Mouse (Mus musculus) Patski (cell line): ENCODE results near the gene Gabbr2. TPM values are rescaled to one million over a fixed set of nuclear protein-coding genes. Genes with fewer than 3 reads are reported as not detected.

Experiments
- ATAC-seq: fragments of 100-300 bp; one replicate; pipeline ENCODE4 v1.8.0; 2021
- CTCF ChIA-PET: fragments of 350-600 bp; sonication (Branson Sonifier 250); formaldehyde crosslinking; loops from one replicate; lab custom pipeline; 2022; ENCODE audit warnings: inconsistent platforms; lab: Charles Lee
- POLR2A ChIA-PET: fragments of 350-600 bp; sonication (Branson Sonifier 250); formaldehyde crosslinking; loops from one replicate; lab custom pipeline; 2022; ENCODE audit warnings: antibody characterized with exemption, inconsistent platforms; lab: Charles Lee
- DNase-seq: peaks from one replicate; pipeline ENCODE4 v3.0.0-alpha.2; 2011; ENCODE audit warnings: low read depth, low spot score
- H3K27me3 ChIP-seq: fragments of 371-371 bp; one replicate; pipeline ENCODE4 v1.5.1; 2021
- CTCF ChIP-seq: fragments of 100-300 bp; IDR thresholded peaks from one replicate; pipeline ENCODE4 v1.5.1; 2021
- in situ Hi-C: fragments of 300-500 bp; cut with MboI; formaldehyde crosslinking; loops from 3 replicates; pipeline ENCODE4 v1.11.1; 2018; ENCODE audit warnings: low pct_unique_long_range_greater_than_20kb, mixed read lengths
- polyA plus RNA-seq: library from polyadenylated mRNA; unstranded; gene quantifications from one replicate; pipeline ENCODE4 v1.2.3, GENCODE M21; 2021

The Gabbr2 gene
- polyA plus RNA-seq, 1 experiment from 2014 or later = not detected

GRCm38 (mm10) chr4:46690023-46690420 is 301.7 kb downstream of the Gabbr2 start:
- H3K27me3 ChIP-seq = peaks cover 4% of the 10 kb centered on the region
- in situ Hi-C loops = loop anchor here (25.0 kb wide), 1 partner anchor 722 kb away; no protein-coding TSS in a partner anchor
- no peak for TF ChIP-seq CTCF
- CTCF ChIA-PET = interaction anchor here (0.8 to 2.6 kb wide), 8 partner anchors 12 to 347 kb away, joined by 3 to 11 read pairs (median 4); no protein-coding TSS in a partner anchor
- no peak for DNase-seq
- no peak for ATAC-seq
- POLR2A ChIA-PET = interaction anchor here (0.8 to 1.0 kb wide), 2 partner anchors 15 to 358 kb away, joined by 3 read pairs; no protein-coding TSS in a partner anchor

- TF ChIP-seq CTCF = peak; percentile 90
- ChIA-PET CTCF (interaction anchor here (0.8 to 2.6 kb wide), 10 partner anchors 12 to 348 kb away, joined by 3 to 11 read pairs (median 4); no protein-coding TSS in a partner anchor), POLR2A (interaction anchor here (1.0 kb wide), 1 partner anchor 359 kb away, joined by 3 read pairs; no protein-coding TSS in a partner anchor)
- in situ Hi-C loops = loop anchor here (5.0 to 25.0 kb wide), 2 partner anchors 328 to 723 kb away; no protein-coding TSS in a partner anchor
- no peak for DNase-seq
- peak; percentile 71 for ATAC-seq
- peaks cover 4% of the 10 kb centered on the region for H3K27me3 ChIP-seq
Measured at GRCm38 (mm10) chr4:46689397-46690022, 302.2 kb downstream of the Gabbr2 start.

- ChIA-PET CTCF (interaction anchor here (1.2 to 2.6 kb wide), 2 partner anchors 328 to 349 kb away, joined by 4 to 11 read pairs; no protein-coding TSS in a partner anchor), POLR2A (no interaction called here)
- ATAC-seq = no peak
- TF ChIP-seq CTCF = no peak
- H3K27me3 ChIP-seq = peaks cover 4% of the 10 kb centered on the region
- in situ Hi-C loops = loop anchor here (5.0 to 25.0 kb wide), 2 partner anchors 329 to 724 kb away; no protein-coding TSS in a partner anchor
- no peak for DNase-seq
Measured at GRCm38 (mm10) chr4:46688213-46688832, 303.4 kb downstream of the Gabbr2 start.

GRCm38 (mm10) chr4:46684160-46684559 is 307.5 kb downstream of the Gabbr2 start:
- CTCF ChIA-PET = no interaction called here
- in situ Hi-C loops = loop anchor here (5.0 to 25.0 kb wide), 2 partner anchors 353 to 728 kb away; no protein-coding TSS in a partner anchor
- peaks cover 4% of the 10 kb centered on the region for H3K27me3 ChIP-seq
- TF ChIP-seq CTCF = no peak
- POLR2A ChIA-PET = no interaction called here
- DNase-seq = no peak
- ATAC-seq = no peak

GRCm38 (mm10) chr4:46676646-46677045 is 315.0 kb downstream of the Gabbr2 start:
- ATAC-seq (no peak), DNase-seq (no peak)
- in situ Hi-C loops = loop anchor here (25.0 kb wide), 1 partner anchor 736 kb away; no protein-coding TSS in a partner anchor
- ChIA-PET POLR2A (no interaction called here), CTCF (no interaction called here)
- no peaks in the 10 kb centered on the region for H3K27me3 ChIP-seq
- TF ChIP-seq CTCF = no peak

- ChIA-PET CTCF (no interaction called here), POLR2A (interaction anchor here (0.6 kb wide), 1 partner anchor 26 kb away, joined by 5 read pairs; the partner anchor contains the start of gene Tbc1d2)
- in situ Hi-C loops = loop anchor here (25.0 kb wide), 1 partner anchor 736 kb away; no protein-coding TSS in a partner anchor
- no peak for TF ChIP-seq CTCF
- H3K27me3 ChIP-seq = no peaks in the 10 kb centered on the region
- ATAC-seq (no peak), DNase-seq (no peak)
Measured at GRCm38 (mm10) chr4:46675992-46676391, 315.7 kb downstream of the Gabbr2 start.

DNA sequence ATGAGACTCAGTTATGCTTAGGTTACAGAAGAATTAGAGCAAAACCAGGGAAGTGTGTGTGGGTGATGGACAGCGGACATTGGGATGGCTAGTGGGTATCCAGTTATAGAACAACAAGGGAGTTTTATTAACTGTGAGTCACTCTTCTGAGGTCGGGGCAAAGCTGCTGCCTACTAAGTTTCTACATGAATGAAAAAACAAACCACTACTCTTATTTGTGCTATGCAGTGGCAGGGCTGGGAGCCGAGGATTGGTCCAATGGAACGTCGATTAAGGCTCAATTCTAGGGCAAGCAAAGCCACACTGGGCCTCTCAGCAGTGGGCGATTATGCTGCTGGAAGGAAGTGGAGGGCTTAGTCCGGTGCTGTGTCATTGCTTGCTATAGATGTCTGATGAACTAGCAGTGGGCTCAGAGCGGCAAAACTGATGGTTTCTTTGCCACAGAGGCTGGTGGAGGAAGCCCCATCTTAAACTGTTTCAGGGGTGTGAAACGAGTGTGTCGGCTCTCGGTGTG is 316.3 kb downstream of the Gabbr2 start:
- DNase-seq = peak; percentile 42
- ATAC-seq = peak; percentile 70
- CTCF ChIA-PET = interaction anchor here (1.3 kb wide), 1 partner anchor 167 kb away, joined by 4 read pairs; no protein-coding TSS in a partner anchor
- TF ChIP-seq CTCF = no peak
- no peaks in the 10 kb centered on the region for H3K27me3 ChIP-seq
- in situ Hi-C loops = loop anchor here (25.0 kb wide), 1 partner anchor 737 kb away; no protein-coding TSS in a partner anchor
- POLR2A ChIA-PET = no interaction called here

DNA sequence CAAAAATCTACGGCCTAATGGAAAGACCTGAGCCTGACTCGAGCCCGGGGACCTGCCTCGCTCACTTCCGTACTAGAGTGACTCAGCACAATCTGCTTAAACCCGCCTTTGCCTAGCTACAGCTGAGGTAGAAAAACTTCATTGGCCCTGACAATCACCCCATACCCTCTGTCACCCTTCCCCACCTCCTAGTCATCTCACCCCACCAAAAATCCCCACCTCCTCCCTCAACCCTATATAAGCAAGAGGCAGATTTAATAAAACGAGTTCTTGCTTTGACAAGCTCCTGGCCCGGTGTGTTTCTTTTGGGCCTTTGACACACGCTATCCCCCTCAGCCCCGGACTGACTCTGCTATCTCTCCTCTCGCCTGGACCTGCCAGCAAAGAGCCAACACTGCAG is 323.1 kb downstream of the Gabbr2 start:
- DNase-seq (no peak), ATAC-seq (no peak)
- ChIA-PET CTCF (interaction anchor here (1.3 kb wide), 1 partner anchor 51 kb away, joined by 3 read pairs; no protein-coding TSS in a partner anchor), POLR2A (no interaction called here)
- in situ Hi-C loops = no loop called here
- H3K27me3 ChIP-seq = no peaks in the 10 kb centered on the region
- no peak for TF ChIP-seq CTCF

DNA sequence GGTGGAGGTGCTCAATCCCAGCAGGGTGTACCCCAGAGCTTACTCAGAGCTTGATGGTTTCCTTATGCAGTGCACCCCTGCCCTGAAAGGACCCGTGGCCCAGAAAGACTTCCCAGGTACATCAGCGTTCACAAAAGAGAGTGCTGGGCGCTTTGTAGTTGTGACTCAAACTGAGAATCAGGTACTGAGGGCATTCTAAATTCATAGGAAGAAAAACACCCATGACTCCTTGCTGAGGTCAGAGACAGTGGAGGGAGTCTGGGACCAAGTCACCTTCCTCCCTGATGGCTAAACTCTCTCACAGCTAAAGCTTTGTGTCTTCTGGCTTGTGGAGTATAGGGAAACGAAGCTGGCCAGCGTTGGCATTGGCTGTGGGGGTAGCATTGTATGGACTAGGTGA is 325.3 kb downstream of the Gabbr2 start:
- in situ Hi-C loops = no loop called here
- no peak for DNase-seq
- POLR2A ChIA-PET = no interaction called here
- CTCF ChIA-PET = interaction anchor here (0.9 to 1.3 kb wide), 2 partner anchors 9 to 49 kb away, joined by 3 read pairs; no protein-coding TSS in a partner anchor
- H3K27me3 ChIP-seq = no peaks in the 10 kb centered on the region
- TF ChIP-seq CTCF = no peak
- no peak for ATAC-seq

DNA sequence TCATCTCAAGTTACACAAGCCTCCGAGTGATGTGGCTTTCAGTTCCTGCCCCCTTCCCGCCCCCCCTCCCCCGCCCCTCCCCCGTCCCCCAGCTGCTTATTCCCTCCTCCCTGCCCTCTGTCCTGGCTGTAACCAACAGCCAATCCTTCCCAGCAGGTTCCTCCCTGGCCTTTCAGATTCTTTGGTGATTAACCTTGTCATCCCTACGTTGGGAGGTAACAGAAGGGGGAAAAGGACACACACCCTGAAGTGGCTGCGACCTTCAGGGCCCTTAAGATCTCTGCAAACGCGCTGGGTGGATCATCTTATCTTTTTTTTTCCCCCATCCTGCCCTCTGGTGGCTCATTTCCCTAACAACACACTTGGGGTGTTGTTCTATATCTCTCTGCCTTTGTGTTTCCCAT is 326.3 kb downstream of the Gabbr2 start:
- TF ChIP-seq CTCF = no peak
- in situ Hi-C loops = no loop called here
- POLR2A ChIA-PET = no interaction called here
- ATAC-seq = no peak
- CTCF ChIA-PET = no interaction called here
- H3K27me3 ChIP-seq = no peaks in the 10 kb centered on the region
- no peak for DNase-seq
